Mouse (Mus musculus) small intestine, adult 2 months (tissue): ENCODE results near the gene Fndc7. TPM values are rescaled to one million over a fixed set of nuclear protein-coding genes. Genes with fewer than 3 reads are reported as not detected.
A peak's percentile ranks its signal among the peaks of the same experiment; 100 is the strongest.
"Not testable (repeated sequence)": the region's sequence is repeated elsewhere in the genome, so short reads cannot be mapped to it uniquely, and the experiment has no call there.

Experiments
- H3K27ac ChIP-seq: fragments of 200-500 bp; 2 replicates; pipeline ENCODE4 v1.5.1; 2012; ENCODE audit warnings: low read depth, low read length, control low read depth, inconsistent platforms; ENCODE audit not compliant: insufficient read depth
- H3K27me3 ChIP-seq: fragments of 200-500 bp; 2 replicates; pipeline ENCODE4 v1.6.1; 2012; ENCODE audit warnings: mild to moderate bottlenecking, moderate library complexity, low read length, inconsistent platforms; ENCODE audit not compliant: control insufficient read depth, insufficient read depth
- H3K36me3 ChIP-seq: fragments of 200-500 bp; 2 replicates; pipeline ENCODE4 v1.6.1; 2012; ENCODE audit warnings: mild to moderate bottlenecking, low read length, control low read depth, inconsistent platforms; ENCODE audit not compliant: control insufficient read depth, insufficient read depth
- H3K4me1 ChIP-seq: fragments of 200-500 bp; 2 replicates; pipeline ENCODE4 v1.6.1; 2012; ENCODE audit warnings: low read length, inconsistent platforms, mixed read lengths; ENCODE audit not compliant: control insufficient read depth, insufficient read depth, insufficient read length
- H3K4me3 ChIP-seq: fragments of 200-500 bp; 2 replicates; pipeline ENCODE4 v1.5.1; 2012; ENCODE audit warnings: low read depth, mild to moderate bottlenecking, control low read depth, inconsistent platforms, low read length, moderate library complexity
- CTCF ChIP-seq: fragments of 200-500 bp; IDR thresholded peaks from 2 replicates; pipeline ENCODE4 v1.5.1; 2012; ENCODE audit warnings: low read depth, mild to moderate bottlenecking, control low read depth, inconsistent platforms, low read length, moderate library complexity, mixed read lengths; ENCODE audit not compliant: insufficient replicate concordance, insufficient read length; ENCODE audit errors: extremely low read depth
- POLR2A ChIP-seq: fragments of 200-500 bp; IDR thresholded peaks from 2 replicates; pipeline ENCODE4 v1.6.1; 2012; ENCODE audit warnings: low read depth, mild to moderate bottlenecking, control low read depth, inconsistent platforms, low read length, moderate library complexity
- WGBS: fragments of 180-500 bp; shearing (Covaris S2); methylation state at CpG from one replicate; pipeline ENCODE4 v1.1.7; 2018; 5-methylcytosine and 5-hydroxymethylcytosine counted together
- polyA plus RNA-seq: library from polyadenylated mRNA; depleted of rRNA; stranded (reverse); fragments of >200 nt; gene quantifications from 2 replicates; pipeline ENCODE4 v1.2.3, GENCODE M21; 2012

The Fndc7 gene
- polyA plus RNA-seq, 1 experiment = 0.10 TPM

- TF ChIP-seq POLR2A (no peak), CTCF (no peak)
- no peaks in the 10 kb centered on the region for H3K27me3 ChIP-seq
- no peak overlapping the region for H3K27ac ChIP-seq
- no peak overlapping the region for H3K4me3 ChIP-seq
- H3K4me1 ChIP-seq = peaks cover 19% of the 10 kb centered on the region; the same call in 1 of the 2 replicates
- WGBS = 23% methylated on average over 3 of the region's 3 CpGs
- H3K36me3 ChIP-seq = no peaks in the 10 kb centered on the region
Observed at GRCm38 (mm10) chr3:108846616-108847015, 43.2 kb downstream of the Fndc7 start.

GRCm38 (mm10) chr3:108844521-108844920 is 45.3 kb downstream of the Fndc7 start:
- 45% methylated on average over 5 of the region's 5 CpGs for WGBS

GRCm38 (mm10) chr3:108844026-108844425 is 45.8 kb downstream of the Fndc7 start:
- no peaks in the 10 kb centered on the region for H3K36me3 ChIP-seq
- 78% methylated on average over 6 of the region's 6 CpGs for WGBS
- TF ChIP-seq CTCF (no peak), POLR2A (no peak)
- no peak overlapping the region for H3K27ac ChIP-seq
- H3K27me3 ChIP-seq = no peaks in the 10 kb centered on the region
- H3K4me1 ChIP-seq = peaks cover 8% of the 10 kb centered on the region; the same call in 1 of the 2 replicates
- no peak overlapping the region for H3K4me3 ChIP-seq

More at GRCm38 (mm10) chr3:108844521-108844920, 45.3 kb downstream of the Fndc7 start:
- Histone ChIP-seq H3K27ac (no peak overlapping the region), H3K4me1 (peaks cover 7% of the 10 kb centered on the region; the same call in 1 of the 2 replicates), H3K4me3 (no peak overlapping the region), H3K36me3 (no peaks in the 10 kb centered on the region), H3K27me3 (no peaks in the 10 kb centered on the region)
- TF ChIP-seq POLR2A = no peak
- no peak for TF ChIP-seq CTCF

GRCm38 (mm10) chr3:108840716-108841054 is 49.1 kb downstream of the Fndc7 start:
- TF ChIP-seq POLR2A = no peak
- Histone ChIP-seq H3K36me3 (peaks cover 7% of the 10 kb centered on the region; the same call in 1 of the 2 replicates), H3K27me3 (no peaks in the 10 kb centered on the region), H3K27ac (no peak overlapping the region), H3K4me3 (no peak overlapping the region), H3K4me1 (peaks cover 7% of the 10 kb centered on the region)
- WGBS = 55% methylated on average over 4 of the region's 4 CpGs

GRCm38 (mm10) chr3:108840000-108840715 is 49.6 kb downstream of the Fndc7 start, which contains the start of gene Stxbp3:
Stxbp3 (minus strand) TSS chr3:108840526.
- Histone ChIP-seq H3K4me1 (peaks cover 7% of the 10 kb centered on the region), H3K27me3 (no peaks in the 10 kb centered on the region), H3K27ac (peak within 1 kb of the TSS; percentile 95), H3K4me3 (peak within 1 kb of the TSS; percentile 89), H3K36me3 (peaks cover 7% of the 10 kb centered on the region)
- TF ChIP-seq CTCF = peak; percentile 95
- peak; percentile 93 for TF ChIP-seq POLR2A
- 1% methylated on average over 56 of the region's 56 CpGs for WGBS

- Histone ChIP-seq H3K27ac (peak overlapping the region; percentile 95), H3K27me3 (no peaks in the 10 kb centered on the region), H3K4me3 (peak overlapping the region; percentile 89), H3K36me3 (peaks cover 7% of the 10 kb centered on the region), H3K4me1 (peaks cover 7% of the 10 kb centered on the region)
- no peak for TF ChIP-seq CTCF
- no peak for TF ChIP-seq POLR2A
- 1% methylated on average over 8 of the region's 8 CpGs for WGBS
Observed at GRCm38 (mm10) chr3:108839647-108839999, 50.2 kb downstream of the Fndc7 start.

GRCm38 (mm10) chr3:108838980-108839379 is 50.8 kb downstream of the Fndc7 start:
- Histone ChIP-seq H3K36me3 (peaks cover 7% of the 10 kb centered on the region), H3K27me3 (no peaks in the 10 kb centered on the region), H3K27ac (no peak overlapping the region), H3K4me1 (peaks cover 5% of the 10 kb centered on the region), H3K4me3 (peak overlapping the region; percentile 7; the same call in 1 of the 2 replicates)
- TF ChIP-seq POLR2A = no peak
- TF ChIP-seq CTCF = no peak
- WGBS = 73% methylated on average over 7 of the region's 7 CpGs

- Histone ChIP-seq H3K36me3 (peaks cover 7% of the 10 kb centered on the region), H3K27me3 (no peaks in the 10 kb centered on the region), H3K4me1 (peaks cover 5% of the 10 kb centered on the region), H3K27ac (no peak overlapping the region), H3K4me3 (no peak overlapping the region)
- TF ChIP-seq POLR2A = no peak
- no peak for TF ChIP-seq CTCF
- 95% methylated on average over 6 of the region's 6 CpGs for WGBS
Observed at GRCm38 (mm10) chr3:108836931-108837330, 52.9 kb downstream of the Fndc7 start.

GRCm38 (mm10) chr3:108833717-108834116 is 56.1 kb downstream of the Fndc7 start:
- H3K27ac ChIP-seq, H3K4me3 ChIP-seq, H3K4me1 ChIP-seq, H3K36me3 ChIP-seq, H3K27me3 ChIP-seq: not testable (repeated sequence)
- 96% methylated on average over 1 of the region's 1 CpGs for WGBS
